Mouse (Mus musculus) urinary bladder, postnatal 25 days (tissue): ENCODE measurements around the gene Xcr1.

Experiments
- DNase-seq: peaks from one replicate; pipeline ENCODE4 v3.0.0; 2022; ENCODE audit warnings: low spot score

The Xcr1 gene

DNA sequence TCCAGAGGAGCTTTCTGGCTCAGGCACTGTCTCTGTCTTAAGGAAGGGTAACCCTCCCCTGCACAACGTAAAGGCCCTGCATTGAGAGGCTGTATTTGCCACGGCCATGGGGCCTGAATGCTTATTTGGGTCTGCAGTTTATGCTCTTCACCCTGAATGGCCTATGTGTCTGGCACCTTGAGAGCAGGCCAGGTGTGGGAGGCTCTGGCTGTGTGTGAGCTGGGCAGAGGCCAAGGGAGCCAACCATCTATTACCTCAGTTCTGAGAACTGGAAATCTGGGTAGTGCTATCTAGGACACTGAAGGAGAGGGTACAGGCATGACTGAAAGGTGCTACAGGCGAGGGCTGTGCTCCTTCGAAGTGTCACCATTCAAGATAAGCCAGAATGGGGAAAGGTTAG lies 47.0 kb downstream of the Xcr1 start:
- no peak for DNase-seq

- DNase-seq, result no peak
Observed at GRCm38 (mm10) chr9:123814326-123814725, 47.5 kb downstream of the Xcr1 start.

GRCm38 (mm10) chr9:123811831-123812230 lies 50.0 kb downstream of the Xcr1 start:
- no peak for DNase-seq

DNA sequence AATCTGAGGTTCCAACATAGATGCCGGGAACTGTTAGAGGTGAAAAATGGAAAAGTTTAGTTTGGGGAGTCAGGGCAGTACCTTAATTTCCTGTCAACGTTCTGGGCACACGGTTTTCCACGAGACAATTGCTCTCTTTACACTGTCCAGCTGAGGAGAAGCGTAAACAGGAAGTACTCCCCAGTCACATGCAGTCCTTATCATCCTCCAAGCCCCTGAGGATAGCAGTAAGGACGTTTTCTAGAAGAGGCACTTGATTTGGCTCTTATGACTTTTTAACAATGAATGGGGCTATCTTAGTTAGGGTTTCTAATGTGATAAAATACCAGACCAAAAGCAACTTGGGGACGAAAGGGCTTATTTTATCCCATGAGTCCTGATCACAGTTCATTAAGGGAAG lies 53.2 kb downstream of the Xcr1 start:
- DNase-seq, result no peak

DNA sequence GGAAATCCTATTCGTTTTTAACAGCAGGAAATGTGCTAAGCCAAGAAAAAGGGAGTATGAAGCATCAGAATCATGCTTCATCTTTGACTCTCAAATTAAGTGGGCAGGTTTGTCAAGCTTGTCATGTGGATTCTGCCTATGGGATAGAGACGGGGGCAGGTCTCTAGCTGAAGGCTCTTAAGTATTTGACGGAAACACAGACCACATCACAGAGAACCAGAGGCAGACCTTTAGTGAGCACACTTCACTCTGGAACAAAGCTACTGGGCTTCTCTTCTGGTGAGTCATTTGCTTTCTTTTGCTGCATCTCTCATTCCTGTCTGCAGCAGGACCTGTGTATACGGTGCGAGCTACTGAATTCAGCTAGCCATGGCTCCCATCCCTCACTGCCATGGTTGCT lies 55.6 kb downstream of the Xcr1 start, which contains the start of gene Cxcr6:
Cxcr6 (plus strand) TSS at position 209 of the 400 bp plus-strand sequence.
- DNase-seq, result no peak

- no peak for DNase-seq
Observed at GRCm38 (mm10) chr9:123805241-123805640, 56.6 kb downstream of the Xcr1 start.

DNA sequence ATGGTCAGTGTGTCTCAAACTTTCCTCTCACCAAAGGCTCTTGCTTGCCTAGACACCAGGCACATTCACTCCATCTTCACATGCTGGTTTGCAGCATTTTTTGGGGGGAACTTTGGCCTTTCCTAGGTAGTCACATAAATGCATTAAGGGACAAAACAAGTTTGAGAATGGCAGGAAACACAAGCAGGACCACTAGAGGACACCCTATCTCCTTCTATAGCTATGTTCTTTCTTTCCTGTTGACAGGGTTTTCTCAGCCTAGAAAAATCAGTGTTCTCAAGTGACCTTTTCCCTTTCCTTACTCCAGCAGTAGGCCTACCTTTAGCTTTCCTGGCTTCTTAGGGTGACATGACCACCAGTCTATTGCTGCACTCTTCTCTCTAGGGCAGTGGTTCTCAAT lies 58.9 kb downstream of the Xcr1 start:
- DNase-seq, result no peak

DNA sequence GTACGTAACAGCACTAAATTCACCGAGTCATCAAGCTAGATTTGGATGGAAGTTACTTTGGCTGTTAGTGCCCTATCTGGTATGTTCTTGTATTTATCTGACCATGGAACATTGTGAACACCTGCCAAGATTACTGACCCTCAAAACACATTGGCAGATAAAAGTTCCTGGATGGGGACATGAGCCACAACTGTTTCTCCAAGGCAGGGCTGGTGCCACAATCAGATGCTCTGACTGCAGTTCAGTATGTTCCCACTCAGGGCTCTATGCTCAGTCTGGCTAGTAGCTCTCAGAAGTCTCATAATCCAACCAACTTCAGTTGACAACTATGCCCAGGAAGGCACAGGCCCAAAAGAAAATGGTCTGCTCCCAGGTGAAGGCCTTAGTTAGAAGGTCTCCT lies 59.4 kb downstream of the Xcr1 start:
- DNase-seq, result no peak
